Comparison of ENCODE assay signal across 9 mouse cellular contexts in the genomic region with DNA sequence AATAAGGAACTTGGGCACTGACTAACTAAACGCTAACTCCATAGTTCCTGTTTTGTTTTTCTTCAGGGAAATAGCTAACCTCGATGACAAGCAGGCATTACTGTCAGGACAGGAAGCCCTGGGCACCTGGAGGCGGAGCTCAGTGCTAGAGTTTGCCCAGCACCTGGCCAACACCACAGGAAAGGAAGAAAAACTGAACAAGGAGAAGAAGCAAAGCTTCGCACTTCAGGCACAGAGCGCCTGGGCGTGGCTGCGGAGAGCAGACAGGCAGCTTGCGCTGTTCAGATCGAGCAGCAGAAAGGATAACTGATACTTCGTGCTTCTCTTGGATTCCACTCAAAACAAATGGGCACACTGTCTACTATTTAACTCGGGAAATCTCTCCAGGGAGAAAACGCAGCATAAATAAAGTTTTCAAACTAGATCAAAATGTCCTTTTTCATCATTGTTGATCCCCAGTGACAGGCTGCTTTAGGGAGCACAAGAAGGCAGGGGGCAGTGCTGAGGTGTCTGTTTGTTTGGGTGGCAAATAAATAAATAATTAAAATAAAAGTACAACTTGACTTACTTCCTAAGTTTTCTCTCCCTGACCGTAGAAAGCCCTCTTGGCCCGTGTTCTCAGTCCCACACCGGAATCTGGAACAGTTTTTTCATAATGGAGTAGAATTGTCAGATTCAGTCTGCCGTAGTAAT. TPM values are rescaled to one million over a fixed set of nuclear protein-coding genes. Genes with fewer than 3 reads are reported as not detected.
DNase-seq lines count a peak whose midpoint lies in the region; ATAC-seq lines count a peak whose summit lies in the region.
"Had no signal": no experiment of that assay in that cellular context is flagged by ENCODE, and none has a peak within 500 bp of the region (broad histone marks: within the 10 kb centered on the region; RNA-seq: fewer than 3 reads in every experiment).

No protein-coding gene starts in this region.

- H3K4me3 ChIP-seq in heart, embryonic 14.5 days (ENCODE audit: control insufficient read depth in 1 of 2, insufficient read depth in 1 of 2, low read depth in 1 of 2, low read length in 2 of 2), result no peak overlapping the region
- peak overlapping the region; percentile 82 for H3K4me3 ChIP-seq in megakaryocyte, embryonic 14.5 days (replicated peaks)
- H3K4me3 ChIP-seq in forebrain, embryonic 10.5 days, result no peak overlapping the region
- H3K4me3 ChIP-seq: heart, embryonic 12.5 days had no signal

- no peak overlapping the region for H3K9ac ChIP-seq in heart, embryonic 14.5 days (ENCODE audit: low read length)
- H3K9ac ChIP-seq: heart, embryonic 12.5 days had no signal

- no peaks in the 10 kb centered on the region for H3K9me3 ChIP-seq in heart, embryonic 14.5 days (ENCODE audit: control insufficient read depth, low read length)
- no peaks in the 10 kb centered on the region for H3K9me3 ChIP-seq in megakaryocyte, embryonic 14.5 days
- no peaks in the 10 kb centered on the region for H3K9me3 ChIP-seq in forebrain, embryonic 10.5 days
- H3K9me3 ChIP-seq: heart, embryonic 12.5 days had no signal

- H3K4me2 ChIP-seq in heart, embryonic 14.5 days (ENCODE audit: low read length), result 0 out of 2 replicates have a peak overlapping the region, but pooled peaks have one; percentile 3
- H3K4me2 ChIP-seq: heart, embryonic 12.5 days had no signal

- no peak for ATAC-seq in heart, embryonic 14.5 days (ENCODE audit: insufficient number of reproducible peaks, insufficient read depth, low FRiP score, low read depth)

- no peaks in the 10 kb centered on the region for H3K36me3 ChIP-seq in heart, embryonic 14.5 days (ENCODE audit: control insufficient read depth, insufficient read depth, low read length)
- no peaks in the 10 kb centered on the region for H3K36me3 ChIP-seq in megakaryocyte, embryonic 14.5 days (replicated peaks; ENCODE audit: low read length)
- no peaks in the 10 kb centered on the region for H3K36me3 ChIP-seq in forebrain, embryonic 10.5 days (replicated peaks)
- H3K36me3 ChIP-seq: heart, embryonic 12.5 days had no signal

- intact Hi-C loops in left cerebral cortex, postnatal 25 days (cut with DNase I), result loop anchor here (5.0 kb wide), 1 partner anchor 435 kb away; no protein-coding TSS in a partner anchor
- intact Hi-C loops in heart, postnatal 25 days (cut with DNase I), result no loop called here

- H3K27me3 ChIP-seq in heart, embryonic 14.5 days (ENCODE audit: control insufficient read depth, insufficient read depth, low read length), result no peaks in the 10 kb centered on the region
- no peaks in the 10 kb centered on the region for H3K27me3 ChIP-seq in megakaryocyte, embryonic 14.5 days (replicated peaks)
- H3K27me3 ChIP-seq in forebrain, embryonic 10.5 days (ENCODE audit: poor library complexity, severe bottlenecking), result no peaks in the 10 kb centered on the region
- H3K27me3 ChIP-seq: heart, embryonic 12.5 days had no signal

- DNase-seq in heart, adult 8-10 months (ENCODE audit: low spot score), result no peak
- DNase-seq in ES-CJ7 (ENCODE audit: low read depth, low spot score), result peak; percentile 18
- peak; percentile 33 for DNase-seq in induced T-regulatory cell, adult 2 months (ENCODE audit: low read depth)
- DNase-seq in forebrain, embryonic 10.5 days (ENCODE audit: extremely low spot score, low spot score), result no peak
- DNase-seq in left cerebral cortex, postnatal 25 days (ENCODE audit: low spot score in 2 of 2), result no peak
- no peak for DNase-seq in heart, postnatal 25 days (ENCODE audit: low spot score)

- 72% methylated on average over 16 of the region's 16 CpGs for WGBS in heart, embryonic 14.5 days
- 86% methylated on average over 16 of the region's 16 CpGs for WGBS in forebrain, embryonic 10.5 days

- H3K27ac ChIP-seq in heart, embryonic 14.5 days (replicated peaks in 1 of 2; ENCODE audit: control insufficient read depth in 1 of 2, insufficient read depth in 1 of 2, low read depth in 2 of 2, low read length in 2 of 2), result no peak overlapping the region
- H3K27ac ChIP-seq in forebrain, embryonic 10.5 days, result no peak overlapping the region

- 0 out of 4 replicates have a peak, but pooled peaks cover 0 to 3% of the 10 kb centered on the region in 2 experiments for H3K4me1 ChIP-seq in heart, embryonic 14.5 days (ENCODE audit: control insufficient read depth in 2 of 2, insufficient read depth in 2 of 2, low read length in 2 of 2)
- H3K4me1 ChIP-seq in megakaryocyte, embryonic 14.5 days, result peaks cover 30% of the 10 kb centered on the region
- H3K4me1 ChIP-seq in forebrain, embryonic 10.5 days, result peaks cover 10% of the 10 kb centered on the region
- H3K4me1 ChIP-seq: heart, embryonic 12.5 days had no signal

RNA-seq across cellular contexts. Expression of a gene that starts 24.1 kb away (rescaled TPM):
- polyA plus RNA-seq in heart, embryonic 14.5 days (2014; fragmentation: Nextera tagmentation; extraction: Ambion mirVana), result 51.3 and 58.9 TPM in 2 replicates
- 10 to 100 TPM; 25.4 to 35.4 (median 30.8) TPM for total RNA-seq in heart, adult 8-10 months (2022)
- polyA plus RNA-seq in megakaryocyte, embryonic 14.5 days (2012; ENCODE audit: insufficient read depth, low replicate concordance), result 1.8 and 11.4 TPM in 2 replicates
- polyA plus RNA-seq in forebrain, embryonic 10.5 days (2016; fragmentation: Nextera tagmentation; extraction: Ambion mirVana), result 127 and 139 TPM in 2 replicates
- total RNA-seq in left cerebral cortex, postnatal 25 days (2021), result 10 to 100 TPM; 31.3 to 34.6 TPM
- 10 to 100 TPM; 42.3 to 48.2 TPM for total RNA-seq in heart, postnatal 25 days (2021)

Comparison
In these comparisons a context has a peak if more than half of its experiments do, and no peak if none do; other contexts are left out.
1. DNase-seq: peak in ES-CJ7 (single experiment) and induced T-regulatory cell, adult 2 months (single experiment); none in heart, adult 8-10 months (single experiment), forebrain, embryonic 10.5 days (single experiment), left cerebral cortex, postnatal 25 days (0 of 2) and heart, postnatal 25 days (single experiment).